Mouse (Mus musculus) liver, embryonic 18 days (tissue): ENCODE results near the gene Naa60. TPM values are rescaled to one million over a fixed set of nuclear protein-coding genes. Genes with fewer than 3 reads are reported as not detected.

Experiments used
- polyA plus RNA-seq: library from polyadenylated mRNA; depleted of rRNA; stranded (reverse); fragments of >200 nt; gene quantifications from 2 replicates; pipeline ENCODE4 v1.2.3, GENCODE M21; 2012; rRNA removed

The Naa60 gene
- polyA plus RNA-seq, result 25.1 and 28.9 TPM in 2 replicates

GRCm38 (mm10) chr16:3872216-3873047 is at the start of gene Naa60:
Naa60 (plus strand) TSS chr16:3872375.

GRCm38 (mm10) chr16:3830588-3831109 is 41.5 kb upstream of the Naa60 start, which contains the start of gene Olfr15:
Olfr15 (plus strand) TSS chr16:3830878.

GRCm38 (mm10) chr16:3846711-3847518 is 25.3 kb upstream of the Naa60 start, which contains the start of gene Zfp174:
Zfp174 (plus strand) TSS chr16:3847268.

GRCm38 (mm10) chr16:3884201-3885064 is 12.3 kb downstream of the Naa60 start, which contains the start of the genes Zfp597 and Gm20695:
Zfp597 (minus strand) TSS chr16:3884561.
Gm20695 (plus strand) TSS chr16:3884648.

DNA sequence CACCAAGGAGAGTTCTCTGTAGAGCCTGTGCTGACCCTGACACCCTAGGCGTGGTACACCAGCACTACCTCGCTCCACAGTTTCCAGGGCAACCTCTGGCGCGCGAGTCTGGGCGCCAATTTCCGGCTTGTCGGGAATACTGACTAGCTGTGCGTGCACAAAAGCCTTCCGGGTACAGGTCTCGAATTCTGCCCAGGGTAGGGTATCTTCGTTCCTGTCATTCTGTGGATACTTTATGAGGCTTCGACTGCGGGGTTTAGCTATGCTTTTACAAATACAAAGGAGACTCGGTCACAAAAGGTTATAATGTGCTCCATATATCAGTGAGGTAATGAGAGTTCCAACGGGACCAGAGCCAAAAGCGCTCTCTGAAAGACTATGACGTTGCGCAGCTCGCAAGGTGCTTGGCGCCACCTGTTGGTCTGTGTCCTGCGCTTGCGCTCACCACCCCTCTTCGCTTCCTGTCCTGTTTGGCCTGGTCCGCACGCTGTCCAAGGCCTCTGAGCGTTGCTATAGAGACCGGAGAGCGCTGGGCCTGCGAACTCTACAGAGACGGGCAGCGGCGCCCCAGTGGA is 36.4 kb downstream of the Naa60 start, which contains the start of the genes 1700037C18Rik and Cluap1:
TSS of gene 1700037C18Rik (minus strand) at position 153 of the 575 bp plus-strand sequence.
TSS of gene Cluap1 (plus strand) at position 265 of the 575 bp plus-strand sequence.

Other genes with a start within 250 kb of the Naa60 start
- 0.62 and 0.92 TPM in 2 replicates for gene Mefv, start 154.3 kb upstream of the Naa60 start, polyA plus RNA-seq
- 5.8 and 5.9 TPM in 2 replicates for gene Zfp263, start 128.3 kb upstream of the Naa60 start, polyA plus RNA-seq
- not detected in 2 replicates for gene Olfr15, start 41.5 kb upstream of the Naa60 start, polyA plus RNA-seq
- 1.5 and 2.1 TPM in 2 replicates for gene Zfp174, start 25.1 kb upstream of the Naa60 start, polyA plus RNA-seq
- 2.3 and 2.9 TPM in 2 replicates for gene Zfp597, start 12.2 kb downstream of the Naa60 start, polyA plus RNA-seq
- gene Gm20695, start 12.3 kb downstream of the Naa60 start, polyA plus RNA-seq, result 0.13 and 0.26 TPM in 2 replicates
- gene 1700037C18Rik, start 36.3 kb downstream of the Naa60 start, polyA plus RNA-seq, result 0.87 and 1.2 TPM in 2 replicates
- 4.1 and 4.9 TPM in 2 replicates for gene Cluap1, start 36.4 kb downstream of the Naa60 start, polyA plus RNA-seq
- gene Nlrc3, start 104.3 kb downstream of the Naa60 start, polyA plus RNA-seq, result 0.85 and 0.89 TPM in 2 replicates
- gene Slx4, start 131.4 kb downstream of the Naa60 start, polyA plus RNA-seq, result 10.8 and 11.7 TPM in 2 replicates
- 0.06 and 0.10 TPM in 2 replicates for gene Dnase1, start 164.6 kb downstream of the Naa60 start, polyA plus RNA-seq
- gene Trap1, start 205.5 kb downstream of the Naa60 start, polyA plus RNA-seq, result 87.6 and 98.2 TPM in 2 replicates